Mouse (Mus musculus): ENCODE measurements around the gene Fry. TPM values are rescaled to one million over a fixed set of nuclear protein-coding genes. Genes with fewer than 3 reads are reported as not detected.

Fry gene
- polyA plus RNA-seq, 1 experiment from 2014 or later, result 8.5 TPM

GRCm38 (mm10) chr5:150331821-150332220 is 213.4 kb downstream of the Fry start:
- no peak for DNase-seq (ENCODE audit: low spot score)

GRCm38 (mm10) chr5:150332810-150333209 is 214.4 kb downstream of the Fry start:
- no peak overlapping the region for H3K27ac ChIP-seq
- no peaks in the 10 kb centered on the region for H3K36me3 ChIP-seq (ENCODE audit: insufficient read depth, low read length)
- DNase-seq (ENCODE audit: low spot score) (no peak), ATAC-seq (replicated peaks; ENCODE audit: low FRiP score, low read depth) (no peak)
- H3K9ac ChIP-seq (ENCODE audit: low read depth, low read length), result no peak overlapping the region
- H3K4me1 ChIP-seq (replicated peaks; ENCODE audit: insufficient read depth, low read length), result no peaks in the 10 kb centered on the region
- H3K4me3 ChIP-seq (replicated peaks; ENCODE audit: low read depth, low read length), result no peak overlapping the region
- WGBS, result 48% methylated on average over 5 of the region's 5 CpGs
- H3K9me3 ChIP-seq (replicated peaks; ENCODE audit: low read length), result no peaks in the 10 kb centered on the region
- no peaks in the 10 kb centered on the region for H3K27me3 ChIP-seq (ENCODE audit: insufficient read depth, low read length)
- no peak for TF ChIP-seq CTCF (IDR thresholded peaks at IDR 0.05; ENCODE audit: low read depth)
- H3K4me2 ChIP-seq (ENCODE audit: low read length), result no peak overlapping the region

More at GRCm38 (mm10) chr5:150331821-150332220, 213.4 kb downstream of the Fry start:
- no peak overlapping the region for H3K27ac ChIP-seq
- TF ChIP-seq CTCF (IDR thresholded peaks at IDR 0.05; ENCODE audit: low read depth), result peak; percentile 29; the same call in 1 of the 2 replicates
- H3K4me1 ChIP-seq (replicated peaks; ENCODE audit: insufficient read depth, low read length), result no peaks in the 10 kb centered on the region
- no peaks in the 10 kb centered on the region for H3K36me3 ChIP-seq (ENCODE audit: insufficient read depth, low read length)
- WGBS, result 69% methylated on average over 2 of the region's 2 CpGs
- no peaks in the 10 kb centered on the region for H3K9me3 ChIP-seq (replicated peaks; ENCODE audit: low read length)
- no peak overlapping the region for H3K9ac ChIP-seq (ENCODE audit: low read depth, low read length)
- H3K27me3 ChIP-seq (ENCODE audit: insufficient read depth, low read length), result no peaks in the 10 kb centered on the region
- no peak overlapping the region for H3K4me3 ChIP-seq (replicated peaks; ENCODE audit: low read depth, low read length)
- no peak overlapping the region for H3K4me2 ChIP-seq (ENCODE audit: low read length)
- ATAC-seq (replicated peaks; ENCODE audit: low FRiP score, low read depth), result no peak

- H3K27me3 ChIP-seq (ENCODE audit: insufficient read depth, low read length), result no peaks in the 10 kb centered on the region
- no peak for ATAC-seq (replicated peaks; ENCODE audit: low FRiP score, low read depth)
- no peaks in the 10 kb centered on the region for H3K36me3 ChIP-seq (ENCODE audit: insufficient read depth, low read length)
- DNase-seq (ENCODE audit: low spot score), result no peak
- no peaks in the 10 kb centered on the region for H3K4me1 ChIP-seq (replicated peaks; ENCODE audit: insufficient read depth, low read length)
- H3K4me3 ChIP-seq (replicated peaks; ENCODE audit: low read depth, low read length), result no peak overlapping the region
- no peaks in the 10 kb centered on the region for H3K9me3 ChIP-seq (replicated peaks; ENCODE audit: low read length)
- 68% methylated on average over 10 of the region's 10 CpGs for WGBS
- no peak for TF ChIP-seq CTCF (IDR thresholded peaks at IDR 0.05; ENCODE audit: low read depth)
- H3K4me2 ChIP-seq (ENCODE audit: low read length), result no peak overlapping the region
- H3K9ac ChIP-seq (ENCODE audit: low read depth, low read length), result no peak overlapping the region
- no peak overlapping the region for H3K27ac ChIP-seq
Observed at GRCm38 (mm10) chr5:150333328-150333731, 214.9 kb downstream of the Fry start.

- TF ChIP-seq CTCF (IDR thresholded peaks at IDR 0.05; ENCODE audit: low read depth), result no peak
- Histone ChIP-seq H3K27me3 (ENCODE audit: insufficient read depth, low read length) (no peaks in the 10 kb centered on the region), H3K4me3 (replicated peaks; ENCODE audit: low read depth, low read length) (no peak overlapping the region), H3K27ac (no peak overlapping the region), H3K9ac (ENCODE audit: low read depth, low read length) (no peak overlapping the region), H3K4me1 (replicated peaks; ENCODE audit: insufficient read depth, low read length) (no peaks in the 10 kb centered on the region), H3K4me2 (ENCODE audit: low read length) (no peak overlapping the region), H3K9me3 (replicated peaks; ENCODE audit: low read length) (no peaks in the 10 kb centered on the region), H3K36me3 (ENCODE audit: insufficient read depth, low read length) (no peaks in the 10 kb centered on the region)
- WGBS, result 48% methylated on average over 10 of the region's 10 CpGs
- no peak for DNase-seq (ENCODE audit: low spot score)
- no peak for ATAC-seq (replicated peaks; ENCODE audit: low FRiP score, low read depth)
Observed at GRCm38 (mm10) chr5:150336451-150336850, 218.0 kb downstream of the Fry start.

GRCm38 (mm10) chr5:150337696-150338095 is 219.3 kb downstream of the Fry start:
- DNase-seq (ENCODE audit: low spot score) (no peak), ATAC-seq (replicated peaks; ENCODE audit: low FRiP score, low read depth) (no peak)
- Histone ChIP-seq H3K27ac (no peak overlapping the region), H3K9me3 (replicated peaks; ENCODE audit: low read length) (no peaks in the 10 kb centered on the region), H3K4me3 (replicated peaks; ENCODE audit: low read depth, low read length) (no peak overlapping the region), H3K4me1 (replicated peaks; ENCODE audit: insufficient read depth, low read length) (no peaks in the 10 kb centered on the region), H3K9ac (ENCODE audit: low read depth, low read length) (no peak overlapping the region), H3K36me3 (ENCODE audit: insufficient read depth, low read length) (no peaks in the 10 kb centered on the region), H3K4me2 (ENCODE audit: low read length) (no peak overlapping the region), H3K27me3 (ENCODE audit: insufficient read depth, low read length) (no peaks in the 10 kb centered on the region)
- 89% methylated on average over 7 of the region's 7 CpGs for WGBS
- no peak for TF ChIP-seq CTCF (IDR thresholded peaks at IDR 0.05; ENCODE audit: low read depth)

GRCm38 (mm10) chr5:150340944-150341343 is 222.5 kb downstream of the Fry start:
- Histone ChIP-seq H3K27ac (no peak overlapping the region), H3K4me1 (replicated peaks; ENCODE audit: insufficient read depth, low read length) (no peaks in the 10 kb centered on the region), H3K27me3 (ENCODE audit: insufficient read depth, low read length) (no peaks in the 10 kb centered on the region), H3K9ac (ENCODE audit: low read depth, low read length) (no peak overlapping the region), H3K4me3 (replicated peaks; ENCODE audit: low read depth, low read length) (no peak overlapping the region), H3K9me3 (replicated peaks; ENCODE audit: low read length) (no peaks in the 10 kb centered on the region), H3K36me3 (ENCODE audit: insufficient read depth, low read length) (no peaks in the 10 kb centered on the region), H3K4me2 (ENCODE audit: low read length) (no peak overlapping the region)
- ATAC-seq (replicated peaks; ENCODE audit: low FRiP score, low read depth) (no peak), DNase-seq (ENCODE audit: low spot score) (no peak)
- WGBS, result 54% methylated on average over 5 of the region's 5 CpGs
- TF ChIP-seq CTCF (IDR thresholded peaks at IDR 0.05; ENCODE audit: low read depth), result no peak

- Histone ChIP-seq H3K4me3 (replicated peaks; ENCODE audit: low read depth, low read length) (no peak overlapping the region), H3K36me3 (ENCODE audit: insufficient read depth, low read length) (no peaks in the 10 kb centered on the region), H3K27ac (no peak overlapping the region), H3K4me2 (ENCODE audit: low read length) (no peak overlapping the region), H3K9ac (ENCODE audit: low read depth, low read length) (no peak overlapping the region), H3K4me1 (replicated peaks; ENCODE audit: insufficient read depth, low read length) (no peaks in the 10 kb centered on the region), H3K27me3 (ENCODE audit: insufficient read depth, low read length) (no peaks in the 10 kb centered on the region), H3K9me3 (replicated peaks; ENCODE audit: low read length) (no peaks in the 10 kb centered on the region)
- 92% methylated on average over 3 of the region's 3 CpGs for WGBS
- TF ChIP-seq CTCF (IDR thresholded peaks at IDR 0.05; ENCODE audit: low read depth), result 0 out of 2 replicates have a peak, but pooled peaks have one; percentile 10
- DNase-seq (ENCODE audit: low spot score) (no peak), ATAC-seq (replicated peaks; ENCODE audit: low FRiP score, low read depth) (no peak)
Observed at GRCm38 (mm10) chr5:150342139-150342538, 223.7 kb downstream of the Fry start.
